In genomic region chr8:122546811-122547453, GRCm38 (mm10) we compare ENCODE assay signal across 8 mouse cellular contexts. TPM values are rescaled to one million over a fixed set of nuclear protein-coding genes. Genes with fewer than 3 reads are reported as not detected.
DNase-seq lines count a peak whose midpoint lies in the region; ATAC-seq lines count a peak whose summit lies in the region.

No protein-coding gene starts in this region.

- H3K4me3 ChIP-seq in embryonic facial prominence, embryonic 12.5 days = no peak overlapping the region
- H3K4me3 ChIP-seq in hindbrain, embryonic 13.5 days = no peak overlapping the region

- DNase-seq in adrenal gland, adult 2 months = peak; percentile 75
- no peak for DNase-seq in adrenal gland, adult 18-20 months (ENCODE audit: low spot score in 2 of 2)
- DNase-seq in liver = peak; percentile 45
- no peak for DNase-seq in cerebellum, adult 9-11 months
- DNase-seq in layer of hippocampus, adult 11-12 months (ENCODE audit: low spot score) = no peak

- no peaks in the 10 kb centered on the region for H3K27me3 ChIP-seq in embryonic facial prominence, embryonic 12.5 days
- peaks cover 44% of the 10 kb centered on the region for H3K27me3 ChIP-seq in hindbrain, embryonic 13.5 days

- H3K27ac ChIP-seq in embryonic facial prominence, embryonic 12.5 days = 0 out of 2 replicates have a peak overlapping the region, but pooled peaks have one; percentile 37
- peak overlapping the region; percentile 23; the same call in 1 of the 2 replicates for H3K27ac ChIP-seq in hindbrain, embryonic 13.5 days

- WGBS in embryonic facial prominence, embryonic 12.5 days = 78% methylated on average over 24 of the region's 24 CpGs
- 62% methylated on average over 24 of the region's 24 CpGs for WGBS in hindbrain, embryonic 13.5 days

- no peak overlapping the region; the same call in 1 of the 2 replicates for H3K4me2 ChIP-seq in embryonic facial prominence, embryonic 12.5 days (replicated peaks)
- no peak overlapping the region for H3K4me2 ChIP-seq in hindbrain, embryonic 13.5 days

- H3K36me3 ChIP-seq in embryonic facial prominence, embryonic 12.5 days = no peaks in the 10 kb centered on the region
- H3K36me3 ChIP-seq in hindbrain, embryonic 13.5 days = no peaks in the 10 kb centered on the region

- peaks cover 40% of the 10 kb centered on the region for H3K4me1 ChIP-seq in embryonic facial prominence, embryonic 12.5 days
- H3K4me1 ChIP-seq in hindbrain, embryonic 13.5 days (replicated peaks) = peaks cover 21% of the 10 kb centered on the region

- no peaks in the 10 kb centered on the region for H3K9me3 ChIP-seq in embryonic facial prominence, embryonic 12.5 days
- H3K9me3 ChIP-seq in hindbrain, embryonic 13.5 days = no peaks in the 10 kb centered on the region

- no peak overlapping the region for H3K9ac ChIP-seq in embryonic facial prominence, embryonic 12.5 days
- H3K9ac ChIP-seq in hindbrain, embryonic 13.5 days = no peak overlapping the region

- ATAC-seq in embryonic facial prominence, embryonic 12.5 days (ENCODE audit: insufficient number of reproducible peaks, insufficient read depth, low FRiP score, low TSS enrichment) = no peak
- ATAC-seq in hindbrain, embryonic 13.5 days (ENCODE audit: low FRiP score) = no peak
- no peak for ATAC-seq in cerebellum, adult (ENCODE audit: insufficient number of reproducible peaks, low FRiP score, low TSS enrichment)

RNA-seq across cellular contexts. Expression of gene Piezo1, which starts 4.2 kb away (rescaled TPM):
- total RNA-seq in adrenal gland, adult 2 months (2021) = 10 to 100 TPM; 15.1 to 26.4 TPM
- 47.5 and 64.7 TPM in 2 replicates for polyA plus RNA-seq in adrenal gland, adult 2 months (2012; rRNA removed)
- total RNA-seq in adrenal gland, adult 18-20 months (2021) = 10 to 100 TPM; 14.1 to 28.4 TPM
- polyA plus RNA-seq in embryonic facial prominence, embryonic 12.5 days (2016; fragmentation: Nextera tagmentation; extraction: Ambion mirVana) = 11.6 and 16.7 TPM in 2 replicates
- polyA plus RNA-seq in hindbrain, embryonic 13.5 days (2015; fragmentation: Nextera tagmentation; extraction: Ambion mirVana) = 2.5 and 3.2 TPM in 2 replicates

RNA-seq across cellular contexts. Expression of gene Cdt1, which starts 20.9 kb away (rescaled TPM):
- total RNA-seq in adrenal gland, adult 2 months (2021) = 1 to 10 TPM; 5.0 to 7.0 TPM
- 19.9 and 22.4 TPM in 2 replicates for polyA plus RNA-seq in adrenal gland, adult 2 months (2012; rRNA removed)
- total RNA-seq in adrenal gland, adult 18-20 months (2021) = 1 to 10 TPM; 4.7 to 4.9 TPM
- 41.2 and 41.6 TPM in 2 replicates for polyA plus RNA-seq in embryonic facial prominence, embryonic 12.5 days (2016; fragmentation: Nextera tagmentation; extraction: Ambion mirVana)
- 9.9 and 10.4 TPM in 2 replicates for polyA plus RNA-seq in hindbrain, embryonic 13.5 days (2015; fragmentation: Nextera tagmentation; extraction: Ambion mirVana)

RNA-seq across cellular contexts. Expression of gene Aprt, which starts 29.8 kb away (rescaled TPM):
- 100 to 1,000 TPM in 1 of 2 experiments, 10 to 100 TPM in 1; 56.2 to 106 TPM for total RNA-seq in adrenal gland, adult 2 months (2021)
- polyA plus RNA-seq in adrenal gland, adult 2 months (2012; rRNA removed) = 161 and 176 TPM in 2 replicates
- total RNA-seq in adrenal gland, adult 18-20 months (2021) = 10 to 100 TPM; 71.3 to 71.7 TPM
- polyA plus RNA-seq in embryonic facial prominence, embryonic 12.5 days (2016; fragmentation: Nextera tagmentation; extraction: Ambion mirVana) = 289 and 298 TPM in 2 replicates
- 153 and 157 TPM in 2 replicates for polyA plus RNA-seq in hindbrain, embryonic 13.5 days (2015; fragmentation: Nextera tagmentation; extraction: Ambion mirVana)

Comparison
In these comparisons a context has a peak if more than half of its experiments do, and no peak if none do; other contexts are left out.
1. DNase-seq: peak in adrenal gland, adult 2 months (single experiment) and liver (single experiment); none in adrenal gland, adult 18-20 months (0 of 2), cerebellum, adult 9-11 months (single experiment) and layer of hippocampus, adult 11-12 months (single experiment).